Mouse (Mus musculus): ENCODE measurements around the gene Gm11541.

DNA sequence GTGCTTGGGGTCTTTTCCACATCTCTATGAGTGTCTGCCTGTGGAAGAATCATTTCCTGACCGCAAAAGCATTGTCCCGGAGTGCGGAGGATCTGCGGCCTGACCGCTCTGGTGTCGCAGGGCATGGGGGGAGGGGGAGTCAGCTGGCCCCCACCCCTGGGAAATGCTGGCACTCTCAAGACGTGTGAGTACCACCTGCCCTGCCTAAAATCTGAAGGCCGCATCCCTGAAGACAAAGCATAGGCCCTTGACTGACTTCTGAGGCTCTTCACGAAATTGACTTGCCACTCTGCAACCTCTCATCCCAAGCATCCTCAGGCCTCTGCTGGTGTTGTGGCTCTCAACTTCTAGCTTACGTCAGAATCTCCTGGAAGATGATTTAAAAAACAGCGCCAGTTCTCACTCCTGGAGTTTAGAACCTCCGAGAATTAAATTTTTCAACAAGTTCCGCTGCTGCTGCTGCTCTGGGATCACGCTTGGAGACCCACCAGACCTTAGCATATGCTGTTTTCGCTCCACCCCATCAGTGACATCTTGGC, 26.6 kb downstream of the Gm11541 start:
- TF ChIP-seq POLR2A (IDR thresholded peaks at IDR 0.05; ENCODE audit: insufficient read depth, low read depth, low read length) (no peak), CTCF (IDR thresholded peaks at IDR 0.05) (no peak), EP300 (IDR thresholded peaks at IDR 0.05; ENCODE audit: insufficient read depth, low read depth, low read length) (no peak)
